Mouse (Mus musculus): ENCODE measurements around the gene Tcf7l2. TPM values are rescaled to one million over a fixed set of nuclear protein-coding genes. Genes with fewer than 3 reads are reported as not detected.

The Tcf7l2 gene
- polyA plus RNA-seq, 1 experiment, result 5.4 TPM

DNA sequence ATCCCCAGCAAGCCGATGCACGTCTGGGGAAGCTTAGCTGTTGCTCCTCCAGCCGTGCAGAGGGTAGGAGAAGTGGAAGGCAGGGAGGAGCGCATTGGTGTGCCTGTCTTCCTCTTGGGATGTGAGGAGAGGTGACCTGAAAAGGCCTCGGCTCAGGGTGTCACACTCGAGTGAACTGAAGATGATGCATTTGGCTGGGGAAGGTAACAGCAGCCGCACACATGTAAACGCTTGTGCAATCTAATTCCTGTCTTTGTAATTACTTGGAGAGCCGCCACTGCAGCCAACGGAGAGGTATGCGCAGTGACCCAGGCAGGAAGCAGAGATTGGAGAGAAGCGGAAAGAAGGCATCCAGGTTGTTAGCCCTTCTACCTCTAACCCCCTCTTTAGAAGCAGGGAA, 129.2 kb downstream of the Tcf7l2 start:
- H3K4me2 ChIP-seq (ENCODE audit: low read depth), result no peak overlapping the region
- H3K79me2 ChIP-seq (ENCODE audit: control insufficient read depth, insufficient read depth), result no peaks in the 10 kb centered on the region
- no peaks in the 10 kb centered on the region for H3K27me3 ChIP-seq (ENCODE audit: control insufficient read depth, insufficient read depth, insufficient read length)
- no peaks in the 10 kb centered on the region for H3K36me3 ChIP-seq (ENCODE audit: control insufficient read depth, insufficient read depth)
- no peak for TF ChIP-seq MAX (IDR thresholded peaks at IDR 0.05; ENCODE audit: low read depth)
- TF ChIP-seq SRF (IDR thresholded peaks at IDR 0.05; ENCODE audit: control insufficient read depth, insufficient read length, low read depth), result no peak
- no peak for TF ChIP-seq MYOG (IDR thresholded peaks at IDR 0.05; ENCODE audit: control insufficient read depth in 1 of 3, insufficient read depth in 1 of 3, insufficient read length in 2 of 3, low read depth in 2 of 3)
- H3ac ChIP-seq (ENCODE audit: control insufficient read depth, insufficient read length), result no peak overlapping the region
- H3K4me3 ChIP-seq, result no peak overlapping the region

- Histone ChIP-seq H3ac (ENCODE audit: control insufficient read depth, insufficient read length) (no peak overlapping the region), H3K36me3 (ENCODE audit: control insufficient read depth, insufficient read depth) (no peaks in the 10 kb centered on the region), H3K4me2 (ENCODE audit: low read depth) (no peak overlapping the region), H3K27me3 (ENCODE audit: control insufficient read depth, insufficient read depth, insufficient read length) (no peaks in the 10 kb centered on the region), H3K79me2 (ENCODE audit: control insufficient read depth, insufficient read depth) (no peaks in the 10 kb centered on the region), H3K4me3 (no peak overlapping the region)
- no peak for TF ChIP-seq SRF (IDR thresholded peaks at IDR 0.05; ENCODE audit: control insufficient read depth, insufficient read length, low read depth)
- TF ChIP-seq MAX (IDR thresholded peaks at IDR 0.05; ENCODE audit: low read depth), result no peak
- no peak for TF ChIP-seq CEBPB (IDR thresholded peaks at IDR 0.05; ENCODE audit: insufficient read depth, poor library complexity, severe bottlenecking)
- no peak for TF ChIP-seq POLR2A (IDR thresholded peaks at IDR 0.05; ENCODE audit: insufficient read length, low read depth)
- no peak for TF ChIP-seq TCF12 (IDR thresholded peaks at IDR 0.05; ENCODE audit: insufficient read depth, poor library complexity, severe bottlenecking)
- no peak for TF ChIP-seq POLR2AphosphoS2 (IDR thresholded peaks at IDR 0.05; ENCODE audit: insufficient read length, low read depth)
- no peak for TF ChIP-seq MYOD1 (IDR thresholded peaks at IDR 0.05; ENCODE audit: control insufficient read depth in 1 of 3, insufficient read length in 2 of 3, low read depth in 2 of 3)
- TF ChIP-seq REST (IDR thresholded peaks at IDR 0.05; ENCODE audit: insufficient read depth, insufficient read length), result no peak
- TF ChIP-seq TCF3 (IDR thresholded peaks at IDR 0.05; ENCODE audit: insufficient read length, low read depth), result no peak
- no peak for TF ChIP-seq MYOG (IDR thresholded peaks at IDR 0.05; ENCODE audit: control insufficient read depth in 1 of 3, insufficient read depth in 1 of 3, insufficient read length in 2 of 3, low read depth in 2 of 3)
- TF ChIP-seq E2F4 (IDR thresholded peaks at IDR 0.05; ENCODE audit: insufficient read depth), result no peak
Observed at GRCm38 (mm10) chr19:55871496-55871895, 129.9 kb downstream of the Tcf7l2 start.

DNA sequence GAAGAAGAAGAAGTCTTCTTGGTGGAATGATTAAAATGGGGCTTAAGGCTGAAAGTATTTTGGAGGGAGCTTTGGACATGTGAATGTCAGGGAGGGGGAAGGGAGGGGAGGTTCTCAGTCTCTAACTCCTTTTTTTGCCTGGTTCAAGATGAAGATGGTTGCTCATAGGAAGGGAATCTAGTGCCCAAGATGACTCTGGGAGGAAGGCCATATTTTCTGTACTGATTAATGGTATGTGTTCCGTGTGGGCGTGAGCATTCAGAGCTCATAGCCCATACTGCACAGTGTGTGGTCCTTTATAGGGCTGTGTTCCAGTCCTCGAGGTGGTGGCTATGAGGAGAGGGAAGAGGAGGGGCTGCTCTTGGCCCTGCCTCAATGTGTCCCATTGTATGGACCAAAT, 131.6 kb downstream of the Tcf7l2 start:
- no peaks in the 10 kb centered on the region for H3K27me3 ChIP-seq (ENCODE audit: control insufficient read depth, insufficient read depth, insufficient read length)
- H3K4me2 ChIP-seq (ENCODE audit: low read depth), result no peak overlapping the region
- H3K36me3 ChIP-seq (ENCODE audit: control insufficient read depth, insufficient read depth), result no peaks in the 10 kb centered on the region
- H3ac ChIP-seq (ENCODE audit: control insufficient read depth, insufficient read length), result no peak overlapping the region
- TF ChIP-seq USF1 (IDR thresholded peaks at IDR 0.05; ENCODE audit: low read depth) (no peak), POLR2AphosphoS2 (IDR thresholded peaks at IDR 0.05; ENCODE audit: insufficient read length, low read depth) (no peak), MYOD1 (IDR thresholded peaks at IDR 0.05; ENCODE audit: control insufficient read depth in 1 of 3, insufficient read length in 2 of 3, low read depth in 2 of 3) (no peak), MYOG (IDR thresholded peaks at IDR 0.05; ENCODE audit: control insufficient read depth in 1 of 3, insufficient read depth in 1 of 3, insufficient read length in 2 of 3, low read depth in 2 of 3) (no peak), E2F4 (IDR thresholded peaks at IDR 0.05; ENCODE audit: insufficient read depth) (no peak), MAX (IDR thresholded peaks at IDR 0.05; ENCODE audit: low read depth) (no peak), CEBPB (IDR thresholded peaks at IDR 0.05; ENCODE audit: insufficient read depth, poor library complexity, severe bottlenecking) (no peak), SRF (IDR thresholded peaks at IDR 0.05; ENCODE audit: control insufficient read depth, insufficient read length, low read depth) (no peak), TCF12 (IDR thresholded peaks at IDR 0.05; ENCODE audit: insufficient read depth, poor library complexity, severe bottlenecking) (no peak)
- H3K79me2 ChIP-seq (ENCODE audit: control insufficient read depth, insufficient read depth), result peaks cover 5% of the 10 kb centered on the region
- H3K4me3 ChIP-seq, result no peak overlapping the region

- H3K4me3 ChIP-seq, result no peak overlapping the region
- H3ac ChIP-seq (ENCODE audit: control insufficient read depth, insufficient read length), result no peak overlapping the region
- no peaks in the 10 kb centered on the region for H3K36me3 ChIP-seq (ENCODE audit: control insufficient read depth, insufficient read depth)
- H3K79me2 ChIP-seq (ENCODE audit: control insufficient read depth, insufficient read depth), result peaks cover 5% of the 10 kb centered on the region
- peak overlapping the region; percentile 41 for H3K4me2 ChIP-seq (ENCODE audit: low read depth)
- no peak for TF ChIP-seq MYOG (IDR thresholded peaks at IDR 0.05; ENCODE audit: control insufficient read depth in 1 of 3, insufficient read depth in 1 of 3, insufficient read length in 2 of 3, low read depth in 2 of 3)
- no peak for TF ChIP-seq TCF3 (IDR thresholded peaks at IDR 0.05; ENCODE audit: insufficient read length, low read depth)
- H3K27me3 ChIP-seq (ENCODE audit: control insufficient read depth, insufficient read depth, insufficient read length), result no peaks in the 10 kb centered on the region
Observed at GRCm38 (mm10) chr19:55876501-55876900, 134.9 kb downstream of the Tcf7l2 start.

GRCm38 (mm10) chr19:55877404-55877915, 135.8 kb downstream of the Tcf7l2 start:
- TF ChIP-seq MYOD1 (IDR thresholded peaks at IDR 0.05; ENCODE audit: control insufficient read depth in 1 of 3, insufficient read length in 2 of 3, low read depth in 2 of 3) (no peak), TCF12 (IDR thresholded peaks at IDR 0.05; ENCODE audit: insufficient read depth, poor library complexity, severe bottlenecking) (no peak), E2F4 (IDR thresholded peaks at IDR 0.05; ENCODE audit: insufficient read depth) (no peak), USF1 (IDR thresholded peaks at IDR 0.05; ENCODE audit: low read depth) (no peak)

More at GRCm38 (mm10) chr19:55877404-55877915, 135.8 kb downstream of the Tcf7l2 start:
- H3K4me2 ChIP-seq (ENCODE audit: low read depth), result no peak overlapping the region
- H3K27me3 ChIP-seq (ENCODE audit: control insufficient read depth, insufficient read depth, insufficient read length), result no peaks in the 10 kb centered on the region
- H3K4me3 ChIP-seq, result no peak overlapping the region
- H3K79me2 ChIP-seq (ENCODE audit: control insufficient read depth, insufficient read depth), result peaks cover 5% of the 10 kb centered on the region
- no peak overlapping the region for H3ac ChIP-seq (ENCODE audit: control insufficient read depth, insufficient read length)
- H3K36me3 ChIP-seq (ENCODE audit: control insufficient read depth, insufficient read depth), result no peaks in the 10 kb centered on the region
